Mouse (Mus musculus) lung, embryonic 16.5 days (tissue): ENCODE results near the gene Ccdc182. TPM values are rescaled to one million over a fixed set of nuclear protein-coding genes. Genes with fewer than 3 reads are reported as not detected.

Experiments
- ATAC-seq: fragments of 200-750 bp; cut with Nextera tagmentation; 2 replicates; pipeline ENCODE4 v1.8.0; 2017; ENCODE audit warnings: low read depth, mild to moderate bottlenecking, moderate library complexity
- H3K27ac ChIP-seq: fragments of 300-500 bp; sonication (generic); 2 replicates; pipeline ENCODE4 v1.5.1; 2014; ENCODE audit warnings: mild to moderate bottlenecking, control low read depth, low read length
- H3K27me3 ChIP-seq: fragments of 300-500 bp; sonication (generic); 2 replicates; pipeline ENCODE4 v1.6.1; 2014; ENCODE audit warnings: low read depth, low read length, mixed read lengths; ENCODE audit not compliant: control insufficient read depth, insufficient read depth
- H3K36me3 ChIP-seq: fragments of 300-500 bp; sonication (generic); 2 replicates; pipeline ENCODE4 v1.6.1; 2014; ENCODE audit warnings: low read length; ENCODE audit not compliant: control insufficient read depth, insufficient read depth
- H3K4me1 ChIP-seq: fragments of 300-500 bp; sonication (generic); replicated peaks from 2 replicates; pipeline ENCODE4 v1.6.1; 2014; ENCODE audit warnings: low read length, mixed read lengths; ENCODE audit not compliant: control insufficient read depth, insufficient read depth
- H3K4me2 ChIP-seq: fragments of 300-500 bp; sonication (generic); 2 replicates; pipeline ENCODE4 v1.6.1; 2014; ENCODE audit warnings: low read depth, low read length, control low read depth
- H3K4me3 ChIP-seq: fragments of 300-500 bp; sonication (generic); 2 replicates; pipeline ENCODE4 v1.5.1; 2014; ENCODE audit warnings: mild to moderate bottlenecking, low read length, control low read depth
- H3K9ac ChIP-seq: fragments of 300-500 bp; sonication (generic); 2 replicates; pipeline ENCODE4 v1.6.1; 2014; ENCODE audit warnings: low read length, control low read depth
- H3K9me3 ChIP-seq: fragments of 300-500 bp; sonication (generic); 2 replicates; pipeline ENCODE4 v1.6.1; 2016; ENCODE audit warnings: low read length; ENCODE audit not compliant: control insufficient read depth
- WGBS: fragments of 180-500 bp; shearing (Covaris S2); extraction: QIAGEN DNeasy Blood & Tissue Kit; methylation state at CpG from one replicate; pipeline ENCODE4 v1.1.7; 2014; 5-methylcytosine and 5-hydroxymethylcytosine counted together
- polyA plus RNA-seq: library from polyadenylated mRNA; unstranded; fragments of >200 nt; fragmentation: Nextera tagmentation; extraction: Ambion mirVana; gene quantifications from 2 replicates; pipeline ENCODE4 v1.2.1, GENCODE M21; 2015

Gene Ccdc182
- polyA plus RNA-seq: not detected in 2 replicates

DNA sequence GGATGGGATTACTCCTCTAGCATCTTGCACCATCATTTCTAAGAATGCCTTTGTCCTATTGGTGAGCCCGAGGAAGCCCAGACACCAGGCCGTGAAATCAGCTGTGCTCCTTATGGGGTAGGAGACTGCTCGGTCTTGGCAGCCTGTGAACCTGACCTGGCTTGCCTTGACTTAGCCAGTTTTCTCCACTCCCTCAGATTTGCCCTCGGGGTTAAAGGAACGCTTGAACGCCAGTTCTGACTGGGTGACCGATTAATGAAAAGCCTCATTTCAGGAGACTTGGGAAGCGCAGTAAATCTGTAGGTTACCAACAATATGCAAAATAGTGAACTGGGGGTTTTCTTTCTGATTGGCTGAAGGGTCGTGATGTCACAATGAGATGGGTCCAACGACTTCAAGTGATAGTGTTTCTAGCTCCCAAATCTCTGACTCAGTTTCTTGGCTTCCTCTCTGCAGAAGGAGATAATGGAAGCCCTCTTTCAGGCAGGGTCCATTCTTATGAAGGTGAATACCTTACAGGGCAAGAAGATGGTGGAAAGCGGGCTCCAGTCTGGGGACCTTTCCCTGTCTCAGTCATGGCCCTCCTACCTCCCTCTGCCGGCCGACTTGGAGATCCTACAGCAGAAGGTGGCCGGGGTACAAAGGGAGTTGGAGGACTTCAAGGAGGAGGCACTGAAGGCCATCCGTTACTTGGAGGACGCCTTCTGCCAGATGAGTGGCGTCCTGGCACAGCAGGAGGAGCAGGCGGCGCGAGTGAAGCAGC lies at the start of gene Ccdc182:
TSS of gene Ccdc182 (plus strand) at position 428 of the 763 bp plus-strand sequence.
- peak within 1 kb of the TSS; percentile 45 for H3K4me2 ChIP-seq
- peaks cover 14% of the 10 kb centered on the region for H3K27me3 ChIP-seq
- no peaks in the 10 kb centered on the region for H3K36me3 ChIP-seq
- H3K27ac ChIP-seq: no peak within 1 kb of the TSS
- ATAC-seq: no peak
- no peaks in the 10 kb centered on the region for H3K9me3 ChIP-seq
- 0 out of 2 replicates have a peak within 1 kb of the TSS, but pooled peaks have one; percentile 26 for H3K9ac ChIP-seq
- 39% methylated on average over 20 of the region's 20 CpGs for WGBS
- H3K4me3 ChIP-seq: no peak within 1 kb of the TSS
- H3K4me1 ChIP-seq: 0 out of 2 replicates have a peak, but pooled peaks cover 3% of the 10 kb centered on the region

DNA sequence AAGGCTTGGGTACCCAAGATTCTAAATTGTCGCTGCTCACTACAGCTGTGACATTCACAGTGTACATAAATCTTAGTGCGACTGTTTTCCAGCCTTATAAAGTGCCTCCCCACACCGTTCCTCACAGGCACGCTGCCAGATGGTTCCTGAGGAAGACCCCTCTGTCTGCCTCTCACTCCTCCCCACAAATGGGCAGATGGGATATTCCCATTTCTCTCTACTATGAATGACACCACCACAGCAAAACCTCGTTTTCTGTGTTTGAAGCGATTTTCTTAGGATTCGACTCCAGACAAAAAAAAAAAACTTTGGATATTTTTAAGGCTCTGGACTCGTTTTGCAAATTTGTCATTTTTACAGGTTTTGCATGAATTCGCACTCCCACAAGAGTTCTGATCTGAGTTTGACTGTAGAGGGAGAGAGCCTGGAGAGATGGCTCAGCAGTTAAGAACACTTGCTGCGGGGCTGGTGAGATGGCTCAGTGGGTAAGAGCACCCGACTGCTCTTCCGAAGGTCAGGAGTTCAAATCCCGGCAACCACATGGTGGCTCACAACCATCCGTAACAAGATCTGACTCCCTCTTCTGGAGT lies 48.2 kb upstream of the Ccdc182 start:
- peaks cover 11% of the 10 kb centered on the region for H3K4me1 ChIP-seq
- H3K9ac ChIP-seq: no peak overlapping the region
- ATAC-seq: no peak
- no peaks in the 10 kb centered on the region for H3K9me3 ChIP-seq
- no peak overlapping the region for H3K4me3 ChIP-seq
- H3K36me3 ChIP-seq: no peaks in the 10 kb centered on the region
- no peak overlapping the region for H3K27ac ChIP-seq
- H3K4me2 ChIP-seq: no peak overlapping the region
- no peaks in the 10 kb centered on the region for H3K27me3 ChIP-seq
- WGBS: 71% methylated on average over 14 of the region's 14 CpGs

DNA sequence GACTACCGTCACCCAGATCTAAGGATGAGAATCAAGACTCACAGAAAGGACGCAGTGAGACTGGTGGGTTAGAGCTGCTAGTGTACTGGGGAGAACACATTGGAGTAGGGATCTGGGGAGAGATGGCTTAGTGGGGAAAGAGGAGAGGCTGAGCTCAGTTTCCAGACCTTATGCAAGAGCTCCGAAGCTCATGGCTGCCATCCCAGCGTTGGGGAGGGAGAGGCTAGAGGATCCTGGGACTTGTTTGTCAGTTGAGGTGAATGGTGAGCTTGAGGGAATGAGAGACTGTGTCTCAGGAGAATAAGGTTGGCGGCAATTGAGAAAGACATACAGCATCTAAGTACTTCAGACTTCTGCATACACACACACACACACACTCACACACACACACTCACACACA lies 45.2 kb upstream of the Ccdc182 start:
- Histone ChIP-seq H3K27me3 (no peaks in the 10 kb centered on the region), H3K4me1 (peaks cover 9% of the 10 kb centered on the region; the same call in 1 of the 2 replicates), H3K4me3 (no peak overlapping the region), H3K9ac (no peak overlapping the region), H3K27ac (no peak overlapping the region), H3K4me2 (no peak overlapping the region), H3K9me3 (no peaks in the 10 kb centered on the region), H3K36me3 (no peaks in the 10 kb centered on the region)
- 64% methylated on average over 5 of the region's 5 CpGs for WGBS
- ATAC-seq: no peak

DNA sequence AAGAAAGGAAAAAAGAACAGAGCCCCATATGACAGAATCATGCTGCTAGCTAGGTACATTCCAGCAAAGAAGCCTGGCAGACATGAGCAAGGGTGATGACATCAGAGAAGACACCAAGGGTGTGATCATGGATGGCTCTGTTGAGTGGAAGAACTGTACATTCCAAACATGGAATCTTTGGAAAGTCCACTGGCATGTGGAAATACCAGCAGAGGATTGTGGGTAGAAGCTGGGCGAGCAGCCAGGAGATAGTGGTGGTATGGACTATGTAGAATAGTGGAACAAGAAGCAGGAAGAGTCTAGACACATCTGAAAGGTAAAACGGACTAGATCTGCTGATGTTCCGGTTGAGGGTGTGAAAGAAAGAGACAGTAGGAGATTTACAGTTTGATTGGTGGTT lies 43.3 kb upstream of the Ccdc182 start:
- no peaks in the 10 kb centered on the region for H3K36me3 ChIP-seq
- no peaks in the 10 kb centered on the region for H3K9me3 ChIP-seq
- 57% methylated on average over 3 of the region's 3 CpGs for WGBS
- no peak overlapping the region for H3K4me2 ChIP-seq
- H3K4me3 ChIP-seq: no peak overlapping the region
- no peaks in the 10 kb centered on the region for H3K27me3 ChIP-seq
- peaks cover 9% of the 10 kb centered on the region; the same call in 1 of the 2 replicates for H3K4me1 ChIP-seq
- no peak overlapping the region for H3K9ac ChIP-seq
- ATAC-seq: peak; percentile 40; the same call in 1 of the 2 replicates
- no peak overlapping the region for H3K27ac ChIP-seq

DNA sequence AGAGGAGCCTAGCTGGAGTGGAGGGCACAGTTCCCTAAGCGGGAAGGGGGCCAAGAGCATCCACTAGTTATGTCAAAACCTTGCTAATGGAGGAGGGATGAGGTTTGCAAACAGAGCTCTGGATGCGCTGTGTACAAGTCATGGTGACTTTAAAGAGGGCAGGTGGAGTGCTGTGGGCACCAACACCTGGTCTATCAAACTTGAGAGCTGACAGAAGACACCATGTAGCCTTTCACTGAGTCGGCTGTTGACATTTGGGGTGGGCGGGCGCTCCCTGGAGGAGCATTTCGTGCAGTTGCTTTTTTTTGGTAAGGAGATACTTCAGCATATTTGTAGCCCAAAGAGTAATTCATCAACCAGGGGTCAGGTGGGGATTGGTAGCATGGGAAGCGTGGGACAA lies 42.6 kb upstream of the Ccdc182 start:
- Histone ChIP-seq H3K27me3 (no peaks in the 10 kb centered on the region), H3K4me2 (no peak overlapping the region), H3K4me1 (peaks cover 9% of the 10 kb centered on the region; the same call in 1 of the 2 replicates), H3K9me3 (no peaks in the 10 kb centered on the region), H3K36me3 (no peaks in the 10 kb centered on the region), H3K27ac (no peak overlapping the region), H3K9ac (no peak overlapping the region), H3K4me3 (no peak overlapping the region)
- 61% methylated on average over 7 of the region's 7 CpGs for WGBS
- ATAC-seq: no peak

DNA sequence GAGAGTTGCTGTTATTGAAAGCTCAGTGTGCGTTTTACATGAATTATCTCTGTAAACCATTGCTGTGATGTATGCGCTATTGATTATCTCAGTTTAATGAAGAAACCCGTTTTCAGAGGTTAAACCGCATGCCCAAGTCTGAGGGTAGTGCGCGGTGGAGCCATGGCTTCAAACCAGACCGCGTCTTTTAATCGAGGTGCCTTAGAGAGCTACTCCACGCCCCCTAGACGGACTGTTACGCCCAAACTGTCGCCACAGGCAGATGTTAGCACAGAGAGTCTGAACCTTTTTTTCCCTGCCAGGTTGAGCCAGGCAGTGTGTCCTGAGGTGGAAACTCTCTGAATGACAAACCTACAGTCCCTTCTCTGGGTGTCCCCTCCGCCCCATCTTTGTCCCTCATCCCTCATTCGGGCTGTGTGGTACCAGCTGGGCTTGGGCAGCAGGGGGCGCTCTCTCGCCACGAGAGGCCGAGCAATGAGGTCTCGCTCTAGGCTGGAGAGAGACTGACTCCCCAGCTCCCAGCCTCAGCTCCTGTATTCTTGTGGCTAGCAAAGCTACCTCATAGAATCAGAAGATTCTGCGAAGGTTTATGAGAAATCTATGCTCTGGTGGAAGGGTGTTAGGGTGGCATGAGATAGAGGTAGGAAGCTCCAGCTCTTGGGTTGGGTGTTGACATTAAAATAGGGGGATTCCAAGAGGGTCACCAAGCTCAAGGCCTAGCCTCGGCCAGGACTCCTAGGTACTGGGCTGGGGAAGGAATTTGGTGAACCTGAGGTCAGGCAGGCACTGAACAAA lies 41.7 kb upstream of the Ccdc182 start:
- H3K9ac ChIP-seq: 0 out of 2 replicates have a peak overlapping the region, but pooled peaks have one; percentile 18

DNA sequence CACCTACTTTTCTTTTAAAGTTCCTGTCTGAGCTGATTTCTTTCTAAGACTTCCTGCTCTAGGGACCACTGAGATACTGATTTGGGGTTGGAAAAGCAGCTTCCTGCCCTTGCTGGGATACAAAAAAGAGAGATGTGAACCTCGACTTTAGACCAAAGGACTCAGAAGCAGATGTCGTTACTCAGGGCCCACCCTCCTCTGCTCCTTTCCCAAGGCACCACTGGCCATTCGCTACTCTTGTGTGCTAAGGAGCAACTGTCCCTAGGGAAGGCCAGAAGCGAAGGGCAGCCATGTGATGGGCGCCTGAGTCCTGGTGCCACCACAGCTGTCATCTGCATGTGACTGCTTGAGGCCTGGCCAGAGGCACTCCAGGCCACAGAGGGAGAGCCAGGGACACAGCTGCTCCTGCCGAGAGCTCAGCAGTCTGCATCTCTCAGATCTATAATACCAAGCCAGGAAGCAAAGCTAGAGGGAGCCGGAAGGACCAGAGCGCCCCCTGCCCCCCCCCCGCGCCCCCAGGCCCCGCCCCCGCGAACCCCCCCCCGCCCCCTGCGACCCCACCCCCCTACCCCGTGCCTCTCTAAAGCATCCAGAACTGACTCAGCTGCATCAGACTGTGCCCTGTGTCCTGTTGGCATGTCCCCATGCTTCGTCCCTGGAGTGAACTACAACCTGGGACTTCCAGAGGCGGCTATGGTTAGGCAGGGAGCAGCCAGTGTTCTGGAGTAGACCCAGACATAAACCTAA lies 40.9 kb upstream of the Ccdc182 start:
- no peak overlapping the region for H3K4me3 ChIP-seq
- no peaks in the 10 kb centered on the region for H3K27me3 ChIP-seq
- H3K36me3 ChIP-seq: no peaks in the 10 kb centered on the region
- peak; percentile 18; the same call in 1 of the 2 replicates for ATAC-seq
- no peak overlapping the region for H3K27ac ChIP-seq
- H3K9me3 ChIP-seq: no peaks in the 10 kb centered on the region; the same call in 1 of the 2 replicates
- WGBS: 43% methylated on average over 8 of the region's 18 CpGs
- peaks cover 9% of the 10 kb centered on the region; the same call in 1 of the 2 replicates for H3K4me1 ChIP-seq
- 0 out of 2 replicates have a peak overlapping the region, but pooled peaks have one; percentile 18 for H3K9ac ChIP-seq
- H3K4me2 ChIP-seq: no peak overlapping the region

More for the DNA sequence above, 41.7 kb upstream of the Ccdc182 start:
- WGBS: 12% methylated on average over 22 of the region's 22 CpGs
- Histone ChIP-seq H3K4me3 (no peak overlapping the region; the same call in 1 of the 2 replicates), H3K9me3 (no peaks in the 10 kb centered on the region), H3K4me2 (peak overlapping the region; percentile 47), H3K4me1 (peaks cover 9% of the 10 kb centered on the region; the same call in 1 of the 2 replicates), H3K27me3 (no peaks in the 10 kb centered on the region), H3K27ac (no peak overlapping the region), H3K36me3 (no peaks in the 10 kb centered on the region)
- ATAC-seq: peak; percentile 92

DNA sequence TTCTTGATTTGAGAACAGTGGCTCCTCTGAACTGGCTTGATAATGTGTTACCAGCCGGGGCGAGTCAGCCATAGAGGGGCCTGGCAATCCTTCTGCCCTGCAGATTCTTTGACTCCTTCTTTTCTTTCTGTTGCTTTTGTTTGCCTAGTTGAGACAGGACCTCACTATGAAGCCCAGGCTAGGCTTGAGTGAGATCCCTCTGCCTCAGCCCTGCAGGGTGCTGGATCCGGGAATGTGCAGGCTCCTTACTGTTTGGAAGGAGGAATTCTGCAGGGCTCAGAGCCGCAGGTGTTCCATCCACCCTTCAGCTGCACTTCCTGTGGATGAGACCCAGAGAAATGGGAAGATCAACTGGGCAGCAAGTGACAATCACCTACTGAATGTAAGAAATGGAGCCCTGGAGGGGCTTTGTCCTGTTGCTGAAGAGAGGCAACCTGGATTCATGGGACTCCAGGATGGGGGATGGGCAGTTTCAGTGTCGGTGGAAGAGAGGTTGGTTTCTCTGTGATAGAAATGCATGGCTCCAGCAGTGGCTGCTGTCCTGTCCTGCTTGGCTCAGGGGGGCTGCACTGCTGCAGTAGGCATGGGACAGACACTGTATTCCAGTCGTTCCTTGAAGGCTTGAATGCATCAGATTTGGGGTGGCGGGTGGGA lies 40.2 kb upstream of the Ccdc182 start:
- no peaks in the 10 kb centered on the region for H3K36me3 ChIP-seq
- no peaks in the 10 kb centered on the region; the same call in 1 of the 2 replicates for H3K9me3 ChIP-seq
- WGBS: 55% methylated on average over 7 of the region's 7 CpGs
- H3K4me1 ChIP-seq: peaks cover 9% of the 10 kb centered on the region; the same call in 1 of the 2 replicates
- no peak for ATAC-seq
- no peak overlapping the region for H3K27ac ChIP-seq
- H3K27me3 ChIP-seq: no peaks in the 10 kb centered on the region
- H3K4me3 ChIP-seq: no peak overlapping the region
- no peak overlapping the region for H3K4me2 ChIP-seq
- no peak overlapping the region for H3K9ac ChIP-seq
